Mouse (Mus musculus): ENCODE measurements around the gene Clp1.

The Clp1 gene

DNA sequence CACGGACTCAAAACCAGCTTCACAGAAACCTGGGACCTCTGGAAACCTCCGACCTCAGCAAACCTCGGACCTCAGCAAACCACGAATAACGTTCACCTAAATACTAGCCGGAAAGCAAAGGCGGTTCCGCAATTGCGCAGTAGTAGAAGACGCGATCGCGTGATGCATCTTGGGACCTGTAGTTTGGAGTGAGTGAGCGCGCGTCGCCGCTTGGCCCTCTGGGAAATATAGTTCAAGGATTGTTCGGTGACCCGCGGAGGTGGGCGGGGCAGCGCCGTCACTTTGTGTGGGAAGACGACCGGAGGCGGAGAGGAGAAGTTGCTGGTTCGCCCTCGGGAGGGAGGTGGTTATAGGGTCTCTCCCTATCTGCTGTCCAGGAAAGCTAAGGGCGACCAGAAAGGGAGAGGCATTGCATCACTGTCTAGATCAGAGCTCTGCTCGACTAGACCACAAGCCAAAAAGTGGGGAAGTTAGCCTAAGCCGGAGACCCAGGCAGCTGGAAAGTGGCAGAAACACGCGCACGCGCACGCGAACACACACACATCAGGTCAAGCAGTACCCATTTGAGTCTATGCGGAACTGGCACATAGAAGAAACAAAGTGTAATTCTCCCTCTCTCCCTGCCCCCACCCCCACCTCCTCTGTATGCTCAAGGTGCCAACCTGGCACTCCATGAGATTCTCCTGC is at the start of gene Clp1:
Gene Clp1 (minus strand): TSS at position 179 of the 687 bp plus-strand sequence.
- peak; percentile 96 for DNase-seq (ENCODE audit: low read depth, low spot score)

GRCm38 (mm10) chr2:84775665-84776064 is 48.5 kb upstream of the Clp1 start:
- DNase-seq (ENCODE audit: low read depth, low spot score) = no peak

- no peak for DNase-seq (ENCODE audit: low read depth, low spot score)
Measured at GRCm38 (mm10) chr2:84775241-84775640, 48.1 kb upstream of the Clp1 start, which contains the start of gene Serping1. TSS of gene Serping1 (minus strand) at chr2:84775444.

DNA sequence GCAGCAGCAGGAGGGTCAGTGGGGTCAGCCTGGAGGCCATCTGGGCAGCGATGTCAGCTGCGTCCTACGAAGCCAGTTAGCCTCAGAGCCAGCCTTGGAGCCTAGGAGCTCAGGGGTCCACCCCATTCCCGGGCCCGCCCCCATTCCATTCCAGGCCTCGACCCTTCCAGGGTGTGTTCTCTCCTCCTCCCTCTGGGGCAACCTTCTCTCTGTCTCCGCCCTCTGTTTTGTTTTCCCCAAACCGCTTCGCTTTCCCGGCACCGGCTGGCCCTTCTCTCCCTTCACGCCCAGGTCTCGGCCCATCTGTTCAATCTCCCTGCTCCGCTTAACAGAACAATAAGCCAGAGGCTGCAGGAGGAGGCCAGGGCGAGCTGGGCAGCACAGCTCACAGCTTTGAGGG is 47.6 kb upstream of the Clp1 start:
- no peak for DNase-seq (ENCODE audit: low read depth, low spot score)

GRCm38 (mm10) chr2:84773195-84773594 is 46.0 kb upstream of the Clp1 start:
- DNase-seq (ENCODE audit: low read depth, low spot score) = no peak

GRCm38 (mm10) chr2:84772454-84772853 is 45.3 kb upstream of the Clp1 start:
- DNase-seq (ENCODE audit: low read depth, low spot score) = no peak

DNA sequence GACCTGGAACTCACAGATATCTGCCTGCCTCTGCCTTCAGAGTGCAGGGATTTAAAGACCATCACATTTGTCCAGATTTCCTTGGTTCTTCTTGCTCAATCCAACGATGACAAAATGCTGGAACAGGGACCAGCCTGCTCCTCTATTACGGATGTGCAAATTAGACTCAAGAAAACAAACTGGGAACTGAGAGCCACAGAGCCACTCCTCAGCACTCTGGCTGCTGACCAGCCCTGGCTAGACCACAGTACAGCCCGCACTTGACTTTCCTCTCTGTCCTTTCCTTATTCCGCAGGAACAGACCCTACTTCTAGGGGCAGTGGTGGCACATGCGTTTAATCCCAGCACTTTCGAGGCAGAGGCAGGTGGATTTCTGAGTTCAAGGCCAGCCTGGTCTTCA is 43.4 kb upstream of the Clp1 start:
- DNase-seq (ENCODE audit: low read depth, low spot score) = no peak

DNA sequence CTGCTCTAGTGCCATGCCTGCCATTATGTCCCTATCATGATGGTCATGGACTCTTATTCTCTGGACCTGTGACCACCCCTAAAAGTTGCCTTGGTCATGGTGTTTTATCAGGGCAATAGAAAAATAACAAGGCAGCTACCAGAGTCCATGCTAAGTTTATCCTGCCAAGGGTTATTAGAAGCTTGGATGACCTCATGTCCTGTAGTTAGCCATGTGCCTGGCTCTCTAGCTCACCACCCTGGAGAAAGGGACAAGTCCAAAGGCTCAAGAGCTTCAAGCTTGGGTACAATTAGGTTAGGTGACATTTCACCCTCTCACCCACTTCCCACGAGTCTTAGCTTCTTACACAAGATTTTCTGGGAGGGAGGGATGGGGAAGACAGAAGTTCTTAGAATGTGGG is 35.7 kb upstream of the Clp1 start:
- DNase-seq (ENCODE audit: low read depth, low spot score) = no peak

DNA sequence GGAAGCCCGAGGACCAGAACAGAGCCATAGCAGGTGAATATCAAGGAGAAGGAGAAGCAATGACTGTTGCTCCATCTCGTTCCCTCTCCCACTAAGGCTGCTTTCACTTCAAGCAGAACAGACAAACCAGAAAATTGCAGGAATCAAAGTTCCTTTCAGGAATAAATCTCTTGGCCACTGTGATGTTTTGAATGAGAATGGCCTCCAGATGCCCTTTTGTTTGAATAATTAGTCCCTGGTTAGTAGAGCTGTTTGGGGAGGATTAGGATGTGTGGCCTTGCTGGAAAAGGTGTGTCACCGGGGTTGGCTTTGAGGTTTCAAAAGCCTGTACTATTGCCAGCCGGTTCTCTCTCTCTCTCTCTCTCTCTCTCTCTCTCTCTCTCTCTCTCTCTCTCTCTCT is 35.1 kb upstream of the Clp1 start:
- DNase-seq (ENCODE audit: low read depth, low spot score) = no peak

- DNase-seq (ENCODE audit: low read depth, low spot score) = no peak
Measured at GRCm38 (mm10) chr2:84761840-84762239, 34.7 kb upstream of the Clp1 start.

DNA sequence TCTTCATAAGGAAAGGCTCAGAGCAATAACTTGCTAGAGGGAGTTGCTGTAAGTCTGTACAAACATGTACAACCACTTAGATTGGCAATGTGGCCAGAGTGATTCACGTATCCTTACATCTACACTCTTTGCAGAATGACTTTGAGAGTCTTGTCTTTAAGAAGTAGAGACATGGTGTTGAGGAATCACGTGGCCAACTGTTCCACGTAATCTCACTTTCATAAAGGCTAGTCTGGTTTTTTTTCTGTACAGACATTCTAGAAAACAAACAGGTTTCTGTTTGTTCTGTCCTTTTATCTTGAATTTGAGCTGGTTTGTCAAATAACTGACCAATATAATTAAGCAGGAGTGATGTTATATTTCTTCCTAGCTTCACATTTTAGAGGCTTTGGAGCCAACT is 34.2 kb upstream of the Clp1 start:
- DNase-seq (ENCODE audit: low read depth, low spot score) = no peak

DNA sequence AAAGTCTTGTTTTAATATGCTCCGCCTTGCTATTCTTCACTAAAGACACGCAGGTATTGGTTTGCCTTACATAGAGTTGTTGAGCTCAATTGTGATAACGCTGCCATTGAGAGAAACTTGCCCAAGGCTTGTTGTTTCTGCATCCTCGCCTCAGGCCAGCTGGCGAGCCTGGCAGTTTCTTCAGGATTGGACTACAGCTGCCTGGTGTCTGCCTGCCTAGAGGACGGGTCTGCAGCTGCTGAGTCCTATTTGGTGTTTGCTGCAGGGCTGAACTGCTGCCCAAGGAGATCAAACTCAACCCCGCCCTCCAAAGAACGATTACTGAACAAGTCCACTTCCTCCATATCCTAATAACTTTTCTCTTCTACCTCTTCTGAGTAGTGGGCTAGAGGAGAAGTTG is 33.6 kb upstream of the Clp1 start:
- DNase-seq (ENCODE audit: low read depth, low spot score) = no peak

GRCm38 (mm10) chr2:84758542-84759127 is 31.5 kb upstream of the Clp1 start:
- DNase-seq (ENCODE audit: low read depth, low spot score) = peak; percentile 21

GRCm38 (mm10) chr2:84757026-84757682 is 30.0 kb upstream of the Clp1 start:
- DNase-seq (ENCODE audit: low read depth, low spot score) = no peak

GRCm38 (mm10) chr2:84756245-84756644 is 29.1 kb upstream of the Clp1 start:
- DNase-seq (ENCODE audit: low read depth, low spot score) = no peak

- no peak for DNase-seq (ENCODE audit: low read depth, low spot score)
Measured at GRCm38 (mm10) chr2:84750115-84750514, 23.0 kb upstream of the Clp1 start.

- no peak for DNase-seq (ENCODE audit: low read depth, low spot score)
Measured at GRCm38 (mm10) chr2:84744126-84744525, 17.0 kb upstream of the Clp1 start.

DNA sequence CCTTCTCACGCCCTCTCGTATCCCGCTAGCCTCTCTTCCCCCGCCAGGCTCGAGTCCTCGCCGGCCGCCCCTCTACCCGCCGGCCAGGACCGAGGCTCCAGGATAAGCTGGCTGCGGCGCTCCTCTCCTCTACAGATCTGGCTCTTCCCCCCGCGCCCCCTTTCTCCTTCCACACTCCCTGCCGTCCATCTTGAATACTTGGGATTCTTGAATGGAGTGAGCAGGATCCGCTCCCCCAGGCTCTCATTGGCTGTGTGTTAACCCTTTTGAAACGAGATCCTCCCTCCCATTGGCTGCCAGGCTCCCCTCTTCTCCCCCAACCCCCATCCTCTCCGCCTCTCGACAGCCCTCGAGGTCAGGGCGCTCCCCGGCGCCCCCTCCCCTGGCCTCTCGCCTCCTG is 16.4 kb upstream of the Clp1 start, which contains the start of gene Gm19426:
Gene Gm19426 (minus strand): TSS at position 95 of the 400 bp plus-strand sequence.
- DNase-seq (ENCODE audit: low read depth, low spot score) = no peak

GRCm38 (mm10) chr2:84742451-84743283 is 15.5 kb upstream of the Clp1 start:
- no peak for DNase-seq (ENCODE audit: low read depth, low spot score)

DNA sequence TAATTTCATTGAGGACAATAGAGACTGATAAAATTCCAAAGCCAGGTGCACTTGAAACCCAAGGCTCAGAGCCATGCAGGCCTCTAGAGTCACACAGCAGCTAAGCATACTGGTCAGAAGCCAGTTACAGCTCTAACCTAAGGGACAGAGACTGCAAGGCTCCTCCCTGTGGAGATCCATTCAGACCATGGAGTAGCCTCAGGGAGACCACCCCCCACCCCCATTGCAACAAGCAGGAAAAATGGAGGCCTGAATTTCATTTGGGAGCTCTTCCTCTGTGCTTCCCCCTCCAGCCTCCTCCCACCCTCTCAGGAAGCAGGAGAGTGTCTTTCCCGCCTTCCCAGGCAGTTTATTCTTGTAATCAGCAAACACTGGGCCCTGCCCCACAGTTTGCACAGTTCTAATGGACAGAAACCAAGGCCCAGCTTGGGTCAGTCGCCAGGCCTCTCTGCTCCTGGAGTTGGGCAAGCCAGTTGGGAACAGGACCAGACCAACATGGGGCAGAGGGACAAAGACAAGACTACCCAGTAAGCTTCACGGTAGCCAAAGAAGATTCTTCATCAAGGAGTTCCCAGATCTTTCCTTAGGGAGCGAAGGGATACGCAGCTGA is 14.8 kb upstream of the Clp1 start:
- no peak for DNase-seq (ENCODE audit: low read depth, low spot score)

- peak; percentile 15 for DNase-seq (ENCODE audit: low read depth, low spot score)
Measured at GRCm38 (mm10) chr2:84740608-84741333, 13.6 kb upstream of the Clp1 start.
